Mouse (Mus musculus) olfactory bulb, adult 2 months (tissue): ENCODE data around the gene Gm10775. TPM values are rescaled to one million over a fixed set of nuclear protein-coding genes. Genes with fewer than 3 reads are reported as not detected.
A peak's percentile ranks its signal among the peaks of the same experiment; 100 is the strongest.

Source experiments
- H3K27ac ChIP-seq: fragments of 200-500 bp; 2 replicates; pipeline ENCODE4 v1.5.1; 2012; ENCODE audit warnings: low read depth, low read length; ENCODE audit not compliant: insufficient read depth
- H3K4me1 ChIP-seq: fragments of 200-500 bp; 2 replicates; pipeline ENCODE4 v1.6.1; 2012; ENCODE audit warnings: low read length; ENCODE audit not compliant: control insufficient read depth, insufficient read depth
- H3K4me3 ChIP-seq: fragments of 200-500 bp; 2 replicates; pipeline ENCODE4 v1.5.1; 2012; ENCODE audit warnings: mild to moderate bottlenecking, low read depth, low read length, moderate library complexity; ENCODE audit not compliant: insufficient read depth
- CTCF ChIP-seq: fragments of 200-500 bp; IDR thresholded peaks from 2 replicates; pipeline ENCODE4 v1.5.1; 2012; ENCODE audit warnings: low read depth, mild to moderate bottlenecking, low read length, moderate library complexity; ENCODE audit not compliant: insufficient read depth
- POLR2A ChIP-seq: fragments of 200-500 bp; IDR thresholded peaks from 2 replicates; pipeline ENCODE4 v1.6.1; 2012; ENCODE audit warnings: mild to moderate bottlenecking, low read depth, low read length, moderate library complexity; ENCODE audit not compliant: insufficient read depth
- WGBS: fragments of 180-500 bp; shearing (Covaris S2); methylation state at CpG from one replicate; pipeline ENCODE4 v1.1.7; 2018; 5-methylcytosine and 5-hydroxymethylcytosine counted together
- polyA plus RNA-seq: library from polyadenylated mRNA; stranded (reverse); fragments of >200 nt; gene quantifications from 2 replicates; pipeline ENCODE4 v1.2.4, GENCODE M21; 2012; ENCODE audit warnings: low replicate concordance; ENCODE audit not compliant: missing spikeins, insufficient read depth, insufficient read length

Gene Gm10775
- polyA plus RNA-seq, 1 experiment = not detected

GRCm38 (mm10) chr13:65258175-65258954 lies 974 bp upstream of the Gm10775 start:
- Histone ChIP-seq H3K4me1 (peaks cover 6% of the 10 kb centered on the region), H3K4me3 (peak overlapping the region; percentile 44), H3K27ac (peak overlapping the region; percentile 19)
- TF ChIP-seq CTCF (peak; percentile 8; the same call in 1 of the 2 replicates), POLR2A (no peak)
- WGBS = 27% methylated on average over 36 of the region's 36 CpGs

- Histone ChIP-seq H3K4me3 (no peak overlapping the region), H3K4me1 (peaks cover 4% of the 10 kb centered on the region), H3K27ac (no peak overlapping the region)
- no peak for TF ChIP-seq CTCF
- TF ChIP-seq POLR2A = no peak
- 96% methylated on average over 5 of the region's 5 CpGs for WGBS
Observed at GRCm38 (mm10) chr13:65262086-65262485, 2.7 kb downstream of the Gm10775 start.

GRCm38 (mm10) chr13:65277994-65278382 lies 18.6 kb downstream of the Gm10775 start:
- 13% methylated on average over 9 of the region's 9 CpGs for WGBS
- Histone ChIP-seq H3K4me3 (peak overlapping the region; percentile 77), H3K4me1 (no peaks in the 10 kb centered on the region), H3K27ac (peak overlapping the region; percentile 72)
- TF ChIP-seq POLR2A (no peak), CTCF (no peak)

GRCm38 (mm10) chr13:65278383-65279341 lies 19.3 kb downstream of the Gm10775 start, which contains the start of gene Zfp369:
Gene Zfp369, plus strand, starts transcription at chr13:65278814.
- WGBS = under 1% methylated on average over 50 of the region's 50 CpGs
- Histone ChIP-seq H3K27ac (peak within 1 kb of the TSS; percentile 72), H3K4me1 (no peaks in the 10 kb centered on the region), H3K4me3 (peak within 1 kb of the TSS; percentile 77)
- TF ChIP-seq POLR2A = peak; percentile 78
- no peak for TF ChIP-seq CTCF

- WGBS = 99% methylated on average over 2 of the region's 2 CpGs
- TF ChIP-seq POLR2A (no peak), CTCF (no peak)
- Histone ChIP-seq H3K4me3 (no peak overlapping the region), H3K27ac (no peak overlapping the region), H3K4me1 (no peaks in the 10 kb centered on the region)
Observed at GRCm38 (mm10) chr13:65286771-65287170, 27.4 kb downstream of the Gm10775 start.

GRCm38 (mm10) chr13:65296354-65296753 lies 37.0 kb downstream of the Gm10775 start:
- TF ChIP-seq CTCF (no peak), POLR2A (no peak)
- WGBS = 99% methylated on average over 4 of the region's 4 CpGs
- Histone ChIP-seq H3K4me3 (no peak overlapping the region), H3K4me1 (no peaks in the 10 kb centered on the region), H3K27ac (no peak overlapping the region)

Other genes with a start within 250 kb of the Gm10775 start
- not detected in 2 replicates for gene Spata31d1c, start 226.5 kb upstream of the Gm10775 start, polyA plus RNA-seq
- gene Prss47, start 206.8 kb upstream of the Gm10775 start, polyA plus RNA-seq = not detected in 2 replicates
- gene Mfsd14b, start 146.6 kb upstream of the Gm10775 start, polyA plus RNA-seq = not detected in 2 replicates
- gene Olfr465-ps1, start 121.5 kb upstream of the Gm10775 start, polyA plus RNA-seq = not detected in 2 replicates
- gene Olfr466, start 109.3 kb upstream of the Gm10775 start, polyA plus RNA-seq = not detected in 2 replicates
- gene Nlrp4f, start 53.6 kb upstream of the Gm10775 start, polyA plus RNA-seq = not detected in 2 replicates
- not detected in 2 replicates for gene Zfp369, start 19.3 kb downstream of the Gm10775 start, polyA plus RNA-seq